Mouse (Mus musculus) induced T-regulatory cell, adult 2 months (primary cell): ENCODE results near the gene Il31ra.

Source experiments
- DNase-seq: peaks from one replicate; pipeline ENCODE4 v3.0.0-alpha.2; 2012; ENCODE audit warnings: low read depth

Il31ra gene

GRCm38 (mm10) chr13:112507691-112508090 is 86.5 kb downstream of the Il31ra start:
- peak; percentile 82 for DNase-seq

GRCm38 (mm10) chr13:112506766-112507165 is 87.4 kb downstream of the Il31ra start:
- DNase-seq, result no peak

GRCm38 (mm10) chr13:112505436-112505835 is 88.7 kb downstream of the Il31ra start:
- DNase-seq, result no peak

GRCm38 (mm10) chr13:112503846-112504245 is 90.3 kb downstream of the Il31ra start:
- no peak for DNase-seq

- no peak for DNase-seq
Observed at GRCm38 (mm10) chr13:112500466-112500865, 93.7 kb downstream of the Il31ra start.

- DNase-seq, result no peak
Observed at GRCm38 (mm10) chr13:112500027-112500426, 94.1 kb downstream of the Il31ra start.

GRCm38 (mm10) chr13:112494590-112494989 is 99.6 kb downstream of the Il31ra start:
- DNase-seq, result no peak

- no peak for DNase-seq
Observed at GRCm38 (mm10) chr13:112492285-112492678, 101.9 kb downstream of the Il31ra start.

- no peak for DNase-seq
Observed at GRCm38 (mm10) chr13:112491636-112492284, 102.4 kb downstream of the Il31ra start.

GRCm38 (mm10) chr13:112490036-112490435 is 104.1 kb downstream of the Il31ra start:
- DNase-seq, result no peak

GRCm38 (mm10) chr13:112486676-112487075 is 107.5 kb downstream of the Il31ra start:
- no peak for DNase-seq

- DNase-seq, result no peak
Observed at GRCm38 (mm10) chr13:112486236-112486635, 107.9 kb downstream of the Il31ra start.

GRCm38 (mm10) chr13:112483015-112483414 is 111.1 kb downstream of the Il31ra start:
- no peak for DNase-seq

GRCm38 (mm10) chr13:112482525-112482924 is 111.6 kb downstream of the Il31ra start:
- DNase-seq, result no peak

- no peak for DNase-seq
Observed at GRCm38 (mm10) chr13:112479926-112480325, 114.2 kb downstream of the Il31ra start.

- DNase-seq, result no peak
Observed at GRCm38 (mm10) chr13:112479032-112479431, 115.1 kb downstream of the Il31ra start.

- peak; percentile 72 for DNase-seq
Observed at GRCm38 (mm10) chr13:112473757-112474755, 120.1 kb downstream of the Il31ra start.

GRCm38 (mm10) chr13:112472401-112473023 is 121.6 kb downstream of the Il31ra start:
- DNase-seq, result peak; percentile 75

- peak; percentile 40 for DNase-seq
Observed at GRCm38 (mm10) chr13:112471201-112471600, 123.0 kb downstream of the Il31ra start.
